Mouse (Mus musculus) liver, embryonic 11.5 days (tissue): ENCODE measurements around the gene Mvp. TPM values are rescaled to one million over a fixed set of nuclear protein-coding genes. Genes with fewer than 3 reads are reported as not detected.

ENCODE experiments used
- ATAC-seq: fragments of 200-750 bp; cut with Nextera tagmentation; replicated peaks from 2 replicates; pipeline ENCODE4 v1.8.0; 2017; ENCODE audit warnings: moderate number of reproducible peaks, mild to moderate bottlenecking, moderate TSS enrichment, moderate library complexity; ENCODE audit not compliant: low FRiP score
- DNase-seq: peaks from one replicate; pipeline ENCODE4 v3.0.0-alpha.2; 2017; ENCODE audit warnings: low spot score
- H3K27ac ChIP-seq: fragments of 300-500 bp; sonication (generic); 2 replicates; pipeline ENCODE4 v1.5.1; 2014; ENCODE audit warnings: mild to moderate bottlenecking, low read depth, low read length, control low read depth
- H3K27me3 ChIP-seq: fragments of 300-500 bp; sonication (generic); replicated peaks from 2 replicates; pipeline ENCODE4 v1.6.1; 2014; ENCODE audit warnings: low read length, mixed read lengths; ENCODE audit not compliant: control insufficient read depth, insufficient read depth
- H3K36me3 ChIP-seq: fragments of 300-500 bp; sonication (generic); 2 replicates; pipeline ENCODE4 v1.6.1; 2014; ENCODE audit warnings: mild to moderate bottlenecking, low read length, moderate library complexity, mixed read lengths; ENCODE audit not compliant: control insufficient read depth, insufficient read depth
- H3K4me1 ChIP-seq: fragments of 300-500 bp; sonication (generic); replicated peaks from 2 replicates; pipeline ENCODE4 v1.6.1; 2014; ENCODE audit warnings: low read length, mixed read lengths; ENCODE audit not compliant: control insufficient read depth, insufficient read depth
- H3K4me2 ChIP-seq: fragments of 300-500 bp; sonication (generic); 2 replicates; pipeline ENCODE4 v1.6.1; 2014; ENCODE audit warnings: mild to moderate bottlenecking, control low read depth, moderate library complexity
- H3K4me3 ChIP-seq: fragments of 300-500 bp; sonication (generic); 2 replicates; pipeline ENCODE4 v1.5.1; 2014; ENCODE audit warnings: low read depth, low read length, control low read depth
- H3K9ac ChIP-seq: fragments of 300-500 bp; sonication (generic); 2 replicates; pipeline ENCODE4 v1.6.1; 2014; ENCODE audit warnings: low read depth, low read length, control low read depth
- H3K9me3 ChIP-seq: fragments of 300-500 bp; sonication (generic); 2 replicates; pipeline ENCODE4 v1.6.1; 2016; ENCODE audit warnings: low read length, inconsistent platforms, mixed read lengths; ENCODE audit not compliant: control insufficient read depth
- WGBS: fragments of 180-500 bp; shearing (Covaris S2); extraction: QIAGEN DNeasy Blood & Tissue Kit; methylation state at CpG from one replicate; pipeline ENCODE4 v1.1.7; 2014; 5-methylcytosine and 5-hydroxymethylcytosine counted together
- microRNA-seq: library from miRNA; unstranded; fragments of <30 nt; microRNA quantifications from one replicate; pipeline ENCODE4, GENCODE M21; 2017; ENCODE audit warnings: borderline number of aligned reads
- polyA plus RNA-seq: library from polyadenylated mRNA; unstranded; fragments of >200 nt; fragmentation: Nextera tagmentation; extraction: Ambion mirVana; gene quantifications from 2 replicates; pipeline ENCODE4 v1.2.1, GENCODE M21; 2014

Mvp gene
- polyA plus RNA-seq, 1 experiment from 2014 or later: 8.3 TPM

DNA sequence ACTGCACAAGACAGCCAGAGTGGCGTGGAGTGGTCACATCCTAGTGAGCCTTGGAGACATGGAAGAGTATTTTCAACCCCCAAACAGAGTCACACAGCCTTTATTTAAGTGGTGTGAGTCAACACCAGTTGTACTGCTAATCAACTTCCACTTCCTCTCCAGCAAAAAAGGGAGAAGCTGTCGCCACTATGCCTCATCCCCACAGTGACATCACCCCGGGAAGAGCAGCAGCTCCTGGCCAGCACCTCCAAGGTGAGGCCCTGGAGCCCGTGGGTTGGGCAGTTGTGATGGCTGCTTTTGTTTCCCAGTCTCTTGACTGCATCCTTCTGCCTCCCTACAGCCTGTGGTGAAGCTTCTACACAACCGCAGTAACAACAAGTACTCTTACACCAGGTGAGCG, 73.2 kb downstream of the Mvp start:
- Histone ChIP-seq H3K9ac (no peak overlapping the region), H3K36me3 (peaks cover 27% of the 10 kb centered on the region), H3K27me3 (no peaks in the 10 kb centered on the region), H3K4me2 (no peak overlapping the region), H3K4me1 (no peaks in the 10 kb centered on the region), H3K27ac (no peak overlapping the region), H3K4me3 (no peak overlapping the region), H3K9me3 (no peaks in the 10 kb centered on the region)
- no peak for ATAC-seq
- no peak for DNase-seq
- 60% methylated on average over 6 of the region's 6 CpGs for WGBS

Small RNA genes within 50 kb of the gene (microRNA-seq; reads per million reads assigned to microRNA genes)
- not detected for gene Gm44343

Other genes starting within 250 kb of the Mvp start
- 0.87 and 0.96 TPM in 2 replicates for gene Gdpd3, start 248.3 kb downstream of the Mvp start, polyA plus RNA-seq
- 49.1 and 52.2 TPM in 2 replicates for gene Ypel3, start 237.7 kb downstream of the Mvp start, polyA plus RNA-seq
- 0.22 and 0.55 TPM in 2 replicates for gene Tbx6, start 233.1 kb downstream of the Mvp start, polyA plus RNA-seq
- 266 and 269 TPM in 2 replicates for gene Ppp4c, start 222.1 kb downstream of the Mvp start, polyA plus RNA-seq
- 0.21 TPM in 1 of 2 replicates, not detected in the other for gene Fam57b, start 217.0 kb downstream of the Mvp start, polyA plus RNA-seq
- gene 4930451I11Rik, start 183.0 kb downstream of the Mvp start, polyA plus RNA-seq: not detected in 2 replicates
- 0.52 and 1.6 TPM in 2 replicates for gene Doc2a, start 167.2 kb downstream of the Mvp start, polyA plus RNA-seq
- gene Hirip3, start 152.6 kb downstream of the Mvp start, polyA plus RNA-seq: 17.3 and 24.6 TPM in 2 replicates
- 124 and 130 TPM in 2 replicates for gene Ino80e, start 152.2 kb downstream of the Mvp start, polyA plus RNA-seq
- 23.0 and 24.0 TPM in 2 replicates for gene Taok2, start 129.9 kb downstream of the Mvp start, polyA plus RNA-seq
- 23.2 and 23.9 TPM in 2 replicates for gene Tmem219, start 91.7 kb downstream of the Mvp start, polyA plus RNA-seq
- gene Kctd13, start 85.7 kb downstream of the Mvp start, polyA plus RNA-seq: 15.7 and 16.5 TPM in 2 replicates
- gene Asphd1, start 65.0 kb downstream of the Mvp start, polyA plus RNA-seq: not detected in 2 replicates
- gene Sez6l2, start 64.1 kb downstream of the Mvp start, polyA plus RNA-seq: 0.27 TPM in 2 replicates
- 72.2 and 74.4 TPM in 2 replicates for gene Cdipt, start 38.7 kb downstream of the Mvp start, polyA plus RNA-seq
- 0.67 and 1.0 TPM in 2 replicates for gene Cdiptos, start 38.5 kb downstream of the Mvp start, polyA plus RNA-seq
- 0.41 TPM in 1 of 2 replicates, not detected in the other for gene Pagr1b, start 1.9 kb upstream of the Mvp start, polyA plus RNA-seq
- gene Pagr1a, start 2.7 kb upstream of the Mvp start, polyA plus RNA-seq: 45.6 and 75.0 TPM in 2 replicates
- 19.8 and 52.9 TPM in 2 replicates for gene Gm42742, start 6.5 kb upstream of the Mvp start, polyA plus RNA-seq
- 4.5 and 5.4 TPM in 2 replicates for gene Prrt2, start 6.6 kb upstream of the Mvp start, polyA plus RNA-seq
- 90.8 and 98.8 TPM in 2 replicates for gene Maz, start 12.4 kb upstream of the Mvp start, polyA plus RNA-seq
- 152 and 170 TPM in 2 replicates for gene Kif22, start 27.9 kb upstream of the Mvp start, polyA plus RNA-seq
- gene Zg16, start 72.7 kb upstream of the Mvp start, polyA plus RNA-seq: not detected in 2 replicates
- gene AI467606, start 76.7 kb upstream of the Mvp start, polyA plus RNA-seq: 12.3 and 13.7 TPM in 2 replicates
- 43.8 and 44.2 TPM in 2 replicates for gene Qprt, start 107.6 kb upstream of the Mvp start, polyA plus RNA-seq
- gene Spn, start 123.2 kb upstream of the Mvp start, polyA plus RNA-seq: 12.7 and 14.4 TPM in 2 replicates
- 50.3 and 59.5 TPM in 2 replicates for gene Cd2bp2, start 181.4 kb upstream of the Mvp start, polyA plus RNA-seq
- gene Tbc1d10b, start 193.8 kb upstream of the Mvp start, polyA plus RNA-seq: 28.2 and 29.0 TPM in 2 replicates
- gene Mylpf, start 194.3 kb upstream of the Mvp start, polyA plus RNA-seq: 31.5 and 33.6 TPM in 2 replicates
- 17.2 TPM in 2 replicates for gene Zfp553, start 218.4 kb upstream of the Mvp start, polyA plus RNA-seq
- gene Sept1, start 218.5 kb upstream of the Mvp start, polyA plus RNA-seq: 14.9 and 17.5 TPM in 2 replicates
- 45.9 and 47.3 TPM in 2 replicates for gene Zfp771, start 229.7 kb upstream of the Mvp start, polyA plus RNA-seq
- gene Dctpp1, start 246.1 kb upstream of the Mvp start, polyA plus RNA-seq: 266 and 275 TPM in 2 replicates